ENCODE assay signal across 24 mouse cellular contexts in the genomic region with DNA sequence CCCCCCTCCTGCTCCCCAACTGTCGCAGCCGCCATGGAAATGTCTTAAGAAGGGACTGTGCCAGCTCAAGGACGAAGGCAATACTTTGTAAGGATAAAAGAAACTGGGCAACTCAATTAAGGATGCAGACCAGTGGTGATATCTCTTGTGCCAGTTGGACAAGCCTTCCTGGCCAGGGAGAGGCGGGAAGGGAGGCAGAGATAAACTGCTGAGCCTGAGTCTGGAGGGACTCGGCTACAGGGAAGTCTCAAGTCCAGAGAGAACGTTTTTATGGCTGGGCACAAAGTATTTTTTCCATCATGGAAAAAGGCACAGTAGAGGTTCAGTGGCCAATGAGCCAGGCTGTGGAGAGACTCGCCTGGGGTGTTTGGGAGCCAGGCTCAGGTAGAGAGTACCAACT. TPM values are rescaled to one million over a fixed set of nuclear protein-coding genes. Genes with fewer than 3 reads are reported as not detected.
A peak's percentile ranks its signal among the peaks of the same experiment; 100 is the strongest.
DNase-seq lines count a peak whose midpoint lies in the region; ATAC-seq lines count a peak whose summit lies in the region.
"Had no signal": no experiment of that assay in that cellular context is flagged by ENCODE, and none has a peak within 500 bp of the region (broad histone marks: within the 10 kb centered on the region; RNA-seq: fewer than 3 reads in every experiment).

No protein-coding gene starts in this region.

- H3K36me3 ChIP-seq in heart, embryonic 11.5 days (ENCODE audit: control insufficient read depth, insufficient read depth, low read length) = no peaks in the 10 kb centered on the region
- no peaks in the 10 kb centered on the region for H3K36me3 ChIP-seq in kidney, embryonic 15.5 days
- H3K36me3 ChIP-seq: forebrain, embryonic 15.5 days; limb, embryonic 13.5 days; midbrain, embryonic 15.5 days; neural tube, embryonic 15.5 days had no signal

- no peaks in the 10 kb centered on the region for H3K27me3 ChIP-seq in heart, embryonic 11.5 days (ENCODE audit: control insufficient read depth, insufficient read depth, low read length)
- no peaks in the 10 kb centered on the region for H3K27me3 ChIP-seq in kidney, embryonic 15.5 days
- H3K27me3 ChIP-seq: forebrain, embryonic 15.5 days; limb, embryonic 13.5 days; midbrain, embryonic 15.5 days; neural tube, embryonic 15.5 days had no signal

- H3K9ac ChIP-seq in heart, embryonic 11.5 days (ENCODE audit: low read depth, low read length) = no peak overlapping the region
- H3K9ac ChIP-seq in kidney, embryonic 15.5 days = no peak overlapping the region
- H3K9ac ChIP-seq: forebrain, embryonic 15.5 days; hindbrain, embryonic 14.5 days; limb, embryonic 13.5 days; midbrain, embryonic 15.5 days; neural tube, embryonic 15.5 days had no signal

- ATAC-seq in heart, embryonic 11.5 days (replicated peaks; ENCODE audit: insufficient number of reproducible peaks, low FRiP score, low TSS enrichment) = no peak
- no peak for ATAC-seq in kidney, embryonic 15.5 days (replicated peaks; ENCODE audit: low FRiP score)
- ATAC-seq in megakaryocyte progenitor cell, adult 5-6 weeks (replicated peaks; ENCODE audit: poor library complexity) = 0 out of 2 replicates have a peak, but pooled peaks have one; percentile 4
- ATAC-seq: activated CD4-positive, CD25-positive, alpha-beta regulatory T cell, adult 4 months; CD4-positive, CD25-positive, alpha-beta regulatory T cell, adult 4 months; forebrain, embryonic 15.5 days; midbrain, embryonic 15.5 days had no signal

- no peaks in the 10 kb centered on the region; the same call in 1 of the 2 replicates for H3K9me3 ChIP-seq in heart, embryonic 11.5 days (replicated peaks; ENCODE audit: control insufficient read depth, low read length)
- no peaks in the 10 kb centered on the region for H3K9me3 ChIP-seq in kidney, embryonic 15.5 days (replicated peaks)
- H3K9me3 ChIP-seq: forebrain, embryonic 15.5 days; midbrain, embryonic 15.5 days; neural tube, embryonic 15.5 days had no signal

- no peaks in the 10 kb centered on the region for H3K4me1 ChIP-seq in heart, embryonic 11.5 days (ENCODE audit: control insufficient read depth, insufficient read depth, low read length)
- H3K4me1 ChIP-seq in kidney, embryonic 15.5 days = no peaks in the 10 kb centered on the region
- H3K4me1 ChIP-seq: midbrain, embryonic 15.5 days; neural tube, embryonic 15.5 days had no signal

- H3K27ac ChIP-seq in heart, embryonic 11.5 days (ENCODE audit: low read depth, low read length) = peak overlapping the region; percentile 36
- 0 out of 2 replicates have a peak overlapping the region, but pooled peaks have one; percentile 6 for H3K27ac ChIP-seq in kidney, embryonic 15.5 days
- H3K27ac ChIP-seq: forebrain, embryonic 15.5 days; hindbrain, embryonic 14.5 days; kidney, postnatal 0 days; limb, embryonic 13.5 days; midbrain, embryonic 15.5 days; neural tube, embryonic 15.5 days had no signal

- H3K4me3 ChIP-seq in heart, embryonic 11.5 days (ENCODE audit: low read depth, low read length) = no peak overlapping the region
- H3K4me3 ChIP-seq in kidney, embryonic 15.5 days (replicated peaks) = no peak overlapping the region
- H3K4me3 ChIP-seq: forebrain, embryonic 15.5 days; limb, embryonic 13.5 days; midbrain, embryonic 15.5 days; neural tube, embryonic 15.5 days had no signal

- WGBS in heart, embryonic 11.5 days (ENCODE audit: insufficient replicate concordance) = 45% methylated on average over 7 of the region's 7 CpGs
- 67% methylated on average over 7 of the region's 7 CpGs for WGBS in kidney, embryonic 15.5 days

- DNase-seq in heart, postnatal 36 days = no peak
- no peak for DNase-seq in kidney, adult 9 months
- peak; percentile 20 for DNase-seq in lung, postnatal 36 days
- DNase-seq in lung, adult 18-20 months = no peak
- no peak for DNase-seq in c-Kit-positive CD71-positive TER-119-positive erythroid progenitor cells, embryonic 14.5 days (ENCODE audit: low spot score)
- DNase-seq: adrenal gland, postnatal 10 days; cerebellum, adult 11 months; cerebellum, postnatal 10 days; gastrocnemius, postnatal 14 days had no signal

- intact Hi-C loops in heart, postnatal 36 days (cut with DNase I) = no loop called here

- no peak overlapping the region for H3K4me2 ChIP-seq in heart, embryonic 11.5 days
- H3K4me2 ChIP-seq in kidney, embryonic 15.5 days = no peak overlapping the region
- H3K4me2 ChIP-seq: forebrain, embryonic 15.5 days; hindbrain, embryonic 14.5 days; limb, embryonic 13.5 days; midbrain, embryonic 15.5 days; neural tube, embryonic 15.5 days had no signal

RNA-seq across cellular contexts. Expression of a gene that starts 20.3 kb away (rescaled TPM):
- polyA plus RNA-seq in heart, embryonic 11.5 days (2014; fragmentation: Nextera tagmentation; extraction: Ambion mirVana) = 0.26 TPM in 1 of 2 replicates, not detected in the other
- not detected for total RNA-seq in heart, postnatal 36 days (2021)
- polyA plus RNA-seq in kidney, embryonic 15.5 days (2015; fragmentation: Nextera tagmentation; extraction: Ambion mirVana) = 0.10 and 0.17 TPM in 2 replicates
- not detected in 2 replicates for total RNA-seq in megakaryocyte progenitor cell, adult 5-6 weeks (2015)
- not detected in 2 replicates for total RNA-seq in megakaryocyte progenitor cell, adult 5-6 weeks (2017)
- total RNA-seq: ES-E14; gastrocnemius, postnatal 14 days had no signal
- polyA plus RNA-seq: CD4-positive, CD25-positive, alpha-beta regulatory T cell, adult 4 months; embryonic facial prominence, embryonic 14.5 days; kidney, postnatal 0 days; stomach, embryonic 14.5 days had no signal

RNA-seq across cellular contexts. Expression of a gene that starts 33.0 kb away (rescaled TPM):
- polyA plus RNA-seq in heart, embryonic 11.5 days (2014; fragmentation: Nextera tagmentation; extraction: Ambion mirVana) = 59.9 and 67.0 TPM in 2 replicates
- total RNA-seq in heart, postnatal 36 days (2021) = under 1 TPM; 0.73 to 0.86 TPM
- 46.4 and 49.5 TPM in 2 replicates for polyA plus RNA-seq in kidney, embryonic 15.5 days (2015; fragmentation: Nextera tagmentation; extraction: Ambion mirVana)
- 89.0 and 91.6 TPM in 2 replicates for total RNA-seq in megakaryocyte progenitor cell, adult 5-6 weeks (2015)
- total RNA-seq in megakaryocyte progenitor cell, adult 5-6 weeks (2017) = 58.9 and 59.7 TPM in 2 replicates

RNA-seq across cellular contexts. Expression of a gene that starts 40.9 kb away (rescaled TPM):
- polyA plus RNA-seq in heart, embryonic 11.5 days (2014; fragmentation: Nextera tagmentation; extraction: Ambion mirVana) = not detected in 2 replicates
- under 1 TPM; 0.43 to 0.58 TPM for total RNA-seq in heart, postnatal 36 days (2021)
- polyA plus RNA-seq in kidney, embryonic 15.5 days (2015; fragmentation: Nextera tagmentation; extraction: Ambion mirVana) = not detected in 2 replicates
- 1.4 and 1.8 TPM in 2 replicates for total RNA-seq in megakaryocyte progenitor cell, adult 5-6 weeks (2015)
- total RNA-seq in megakaryocyte progenitor cell, adult 5-6 weeks (2017) = 0.37 and 0.96 TPM in 2 replicates
- total RNA-seq: ES-E14; gastrocnemius, postnatal 14 days; layer of hippocampus, postnatal 14 days had no signal
- polyA plus RNA-seq: activated CD4-positive, CD25-positive, alpha-beta regulatory T cell, adult 4 months; forebrain, embryonic 15.5 days; hindbrain, embryonic 14.5 days; midbrain, embryonic 15.5 days; neural tube, embryonic 15.5 days had no signal

Comparison
In these comparisons a context has a peak if more than half of its experiments do, and no peak if none do; other contexts are left out.
1. RNA of a gene that starts 33.0 kb away (total RNA-seq): 58.9 to 91.6 TPM in megakaryocyte progenitor cell, adult 5-6 weeks; 0.73 to 0.86 TPM in heart, postnatal 36 days; every median in the first group is over 10 times any median in the second.